Mouse (Mus musculus) adrenal gland, postnatal 4 days (tissue): ENCODE measurements around the gene E2f6. TPM values are rescaled to one million over a fixed set of nuclear protein-coding genes. Genes with fewer than 3 reads are reported as not detected.

ENCODE experiments used
- DNase-seq, 2 experiments: peaks; one replicate each; pipeline ENCODE4 v3.0.0; 2021 to 2022; ENCODE audit warnings: low spot score in 2 of 2, mixed read lengths in 2 of 2
- total RNA-seq, 2 experiments: library from RNA; stranded (reverse); gene quantifications; 2 replicates each; pipeline ENCODE4 v1.2.3; 2021

The E2f6 gene
- total RNA-seq, 2 experiments from 2014 or later, result 37.2 to 41.4 TPM

DNA sequence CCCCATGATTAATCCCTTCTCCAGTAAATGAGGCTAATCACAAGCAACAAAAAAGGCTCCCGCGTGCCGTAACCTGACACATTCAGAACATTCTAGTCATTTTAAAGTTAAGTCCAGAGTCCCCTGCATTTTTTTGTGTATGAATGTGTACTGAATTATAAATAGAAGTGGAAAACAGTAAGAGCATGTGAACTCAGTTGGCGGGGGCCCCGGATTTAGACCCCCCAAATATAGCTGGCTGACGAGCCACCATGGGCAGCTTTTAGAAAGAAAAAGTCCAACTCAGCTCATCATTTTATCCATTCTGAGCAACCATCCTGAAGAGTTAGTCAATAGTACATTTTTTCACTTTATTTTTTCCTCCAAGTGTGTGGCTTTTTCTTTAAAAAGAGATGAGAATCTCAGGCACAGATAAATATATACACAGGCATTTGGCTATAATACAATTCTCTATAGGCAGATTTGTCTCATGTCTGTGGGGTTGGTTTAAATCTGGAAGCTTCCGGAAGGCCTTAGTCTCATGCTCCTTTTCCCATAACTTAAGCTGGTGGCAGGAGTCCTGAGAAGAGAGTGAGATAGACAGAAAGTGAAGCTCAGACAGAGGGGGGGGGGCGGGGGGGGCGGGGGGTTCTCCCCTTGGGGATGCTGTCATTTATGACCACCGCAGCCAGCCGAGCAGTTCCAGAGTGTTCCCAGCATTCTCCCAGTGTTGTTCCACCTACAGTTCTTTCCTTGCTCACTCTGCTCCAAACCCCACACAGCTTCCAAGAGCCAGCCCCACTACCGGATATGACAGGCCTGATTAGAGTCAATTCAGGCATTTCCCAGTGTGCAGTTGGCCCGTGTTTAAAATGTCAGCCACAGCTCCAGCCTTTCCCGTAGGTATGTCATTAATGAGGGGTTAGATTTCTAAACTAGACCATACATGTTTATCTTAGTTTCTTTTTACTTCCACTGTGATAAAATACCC is 34.1 kb downstream of the E2f6 start:
- no peak for DNase-seq

DNA sequence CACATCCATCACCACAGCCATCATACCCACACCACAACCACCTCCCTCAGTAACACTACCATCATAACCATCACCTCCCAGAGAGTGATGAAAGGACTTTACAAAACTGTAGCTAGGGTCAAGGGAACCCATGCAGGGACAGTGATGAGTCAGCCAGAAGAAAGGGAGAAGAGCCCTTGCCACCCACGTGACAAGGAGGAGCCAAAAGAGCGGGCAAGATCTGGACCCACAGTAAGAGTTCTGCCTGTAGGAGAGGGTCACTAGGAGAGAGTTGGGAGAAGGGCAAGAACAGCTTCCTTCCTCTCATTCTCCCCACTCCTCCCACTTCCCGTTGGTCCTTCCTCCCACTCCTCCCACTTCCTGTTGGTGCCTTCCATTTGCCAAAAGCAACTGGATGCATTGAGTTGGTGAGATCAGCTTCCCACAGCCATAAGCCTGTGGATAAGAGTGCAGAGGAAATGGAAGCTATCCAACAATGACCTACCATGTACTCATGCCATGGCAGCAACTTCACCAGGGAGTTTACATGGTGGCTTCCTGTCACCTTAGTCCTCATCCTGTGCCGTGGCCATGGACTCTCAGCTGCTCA is 36.5 kb downstream of the E2f6 start:
- no peak for DNase-seq

DNA sequence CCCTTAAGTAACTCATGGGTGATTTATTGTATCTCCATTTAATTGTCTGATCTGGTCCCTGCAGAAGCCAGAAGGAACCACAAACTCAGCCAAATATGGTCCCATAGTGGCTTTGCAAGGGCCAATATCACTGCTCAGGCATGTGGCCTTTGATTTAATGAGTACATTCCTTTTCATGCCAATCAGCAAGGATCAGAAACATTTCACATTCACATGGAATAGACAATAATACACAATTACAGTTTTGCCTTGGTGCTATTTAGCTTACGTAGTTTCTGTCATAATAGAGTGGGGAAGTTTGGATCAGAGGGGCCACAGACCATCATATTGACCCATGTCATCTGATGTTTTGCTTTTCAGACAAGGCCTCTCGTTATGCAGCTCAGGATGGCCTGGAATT is 37.7 kb downstream of the E2f6 start:
- no peak for DNase-seq

DNA sequence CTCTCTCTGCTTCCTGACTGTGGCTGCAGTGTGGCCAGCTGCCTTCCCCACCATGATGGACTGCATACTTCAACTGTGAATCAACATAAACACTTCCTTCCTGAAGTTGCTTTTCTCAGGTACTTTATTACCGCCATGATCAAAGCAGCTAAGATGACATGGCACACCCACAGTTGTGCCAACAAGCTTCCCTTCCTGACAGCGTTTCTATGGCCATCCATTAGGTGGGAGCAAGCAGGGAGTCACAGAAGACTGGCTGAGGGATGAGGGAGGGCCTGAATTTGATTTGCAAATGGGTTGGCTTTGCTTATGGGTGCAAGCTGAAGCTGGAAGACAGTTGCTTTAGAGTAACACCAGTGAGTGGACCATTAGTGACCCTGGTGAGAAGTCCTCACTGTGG is 39.1 kb downstream of the E2f6 start:
- no peak for DNase-seq

DNA sequence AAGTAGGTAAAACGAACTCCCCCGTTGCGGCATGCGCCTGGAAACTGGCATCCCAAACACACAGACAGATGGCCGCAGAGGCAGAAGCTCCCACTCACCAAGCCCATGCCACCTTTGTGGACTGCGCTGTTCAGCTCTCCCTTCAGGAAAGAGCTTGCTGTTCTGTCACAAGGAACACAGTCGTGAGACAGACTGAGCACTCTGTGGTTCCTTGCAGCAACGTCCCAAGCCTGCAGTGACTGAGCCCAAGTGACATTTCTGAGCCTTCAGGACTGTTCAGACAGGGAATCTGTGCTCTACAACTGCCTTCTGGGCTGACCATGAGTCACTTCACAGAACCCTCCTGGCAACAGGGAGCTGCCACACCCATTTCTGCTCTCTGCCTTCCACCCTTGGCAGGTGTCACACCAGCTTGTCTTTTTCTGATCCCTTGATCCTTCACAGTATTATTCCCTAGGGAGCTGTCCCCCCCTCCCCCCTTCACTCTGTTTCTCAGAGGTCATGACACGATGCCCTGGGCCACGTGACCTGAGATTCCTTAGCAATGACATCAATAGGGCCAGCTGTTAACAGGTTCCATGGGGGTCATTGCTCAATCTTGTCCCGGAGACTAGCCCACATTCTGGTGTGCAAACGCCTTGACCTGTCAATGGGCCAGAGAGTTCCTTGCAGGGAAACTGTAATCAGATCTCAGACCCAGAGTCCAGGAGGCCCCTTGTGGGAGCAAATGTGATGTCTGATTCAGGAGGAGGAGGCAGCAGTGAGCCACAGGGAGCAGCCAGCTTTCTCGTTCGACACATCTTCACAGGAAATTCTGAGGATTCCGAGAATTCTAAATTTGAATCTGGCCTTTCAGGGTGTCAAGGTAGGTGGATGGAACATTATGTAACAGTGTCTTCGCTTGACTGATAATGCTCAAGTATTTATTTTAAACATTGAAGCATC is 39.9 kb downstream of the E2f6 start:
- DNase-seq, result no peak

DNA sequence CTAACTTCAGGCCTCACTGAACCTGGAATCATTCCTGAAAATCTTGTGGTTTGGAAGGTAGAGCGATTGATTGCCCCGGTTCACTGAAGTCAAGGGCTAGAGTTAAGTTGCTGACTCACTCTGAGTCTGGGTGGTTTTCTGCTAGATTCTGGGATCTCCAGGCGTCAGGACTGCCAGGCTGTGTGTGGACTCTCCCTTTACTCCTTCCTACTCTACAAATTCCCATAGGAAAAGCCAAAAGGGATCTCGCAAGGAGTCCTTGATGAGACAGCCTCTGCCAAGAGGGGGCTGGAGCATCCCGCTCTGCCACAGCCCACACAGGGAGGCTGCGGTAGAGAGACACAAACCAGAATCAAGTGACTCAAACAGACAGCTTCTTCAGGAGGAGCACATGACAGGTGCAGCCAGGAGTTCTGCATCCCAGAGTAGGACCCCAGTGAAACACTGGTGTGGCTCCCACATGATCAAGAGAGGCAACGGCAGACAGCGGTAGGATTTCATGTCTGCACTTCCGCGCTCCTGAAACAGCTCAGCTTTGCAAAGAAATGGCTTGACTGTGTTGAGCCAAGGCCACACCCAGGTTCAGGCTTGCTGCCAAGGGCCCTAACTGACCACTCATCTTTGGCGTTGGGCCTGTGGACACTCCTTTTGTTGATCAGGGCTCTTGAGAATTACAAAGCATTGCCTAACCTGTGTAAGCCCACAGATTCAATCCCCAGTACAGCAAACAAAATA is 42.8 kb downstream of the E2f6 start:
- peak; percentile 46 to 64 for DNase-seq

DNA sequence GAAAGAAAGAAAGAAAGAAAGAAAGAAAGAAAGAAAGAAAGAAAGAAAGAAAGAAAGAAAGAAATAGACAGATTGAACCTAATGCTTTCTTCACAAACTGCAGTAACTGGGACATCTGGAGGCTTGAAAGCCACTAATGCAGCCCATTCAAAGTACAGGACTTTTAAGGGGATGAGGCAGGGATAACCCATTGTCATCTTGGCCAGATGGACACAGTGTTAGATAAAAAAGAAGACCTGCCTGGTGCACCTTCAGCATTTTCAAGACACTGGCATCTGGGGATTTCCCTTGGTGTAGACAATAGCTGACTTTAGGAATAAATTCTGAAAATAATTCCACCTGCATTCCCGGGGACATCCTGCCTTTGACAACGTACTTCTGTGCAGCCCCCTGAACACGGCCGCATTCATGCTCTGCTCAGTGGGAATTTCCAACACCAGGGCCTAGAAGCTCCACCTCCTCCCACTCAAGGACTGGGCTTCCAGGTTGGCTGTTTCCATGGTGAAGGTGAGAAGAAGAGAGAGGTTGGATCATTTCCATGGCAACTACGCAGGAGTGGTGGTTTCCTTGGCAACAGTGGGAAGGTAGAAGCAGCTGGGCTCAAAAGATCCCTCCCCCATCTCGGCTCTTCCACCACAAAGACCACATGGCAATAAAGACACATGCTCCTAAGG is 45.0 kb downstream of the E2f6 start:
- no peak for DNase-seq

DNA sequence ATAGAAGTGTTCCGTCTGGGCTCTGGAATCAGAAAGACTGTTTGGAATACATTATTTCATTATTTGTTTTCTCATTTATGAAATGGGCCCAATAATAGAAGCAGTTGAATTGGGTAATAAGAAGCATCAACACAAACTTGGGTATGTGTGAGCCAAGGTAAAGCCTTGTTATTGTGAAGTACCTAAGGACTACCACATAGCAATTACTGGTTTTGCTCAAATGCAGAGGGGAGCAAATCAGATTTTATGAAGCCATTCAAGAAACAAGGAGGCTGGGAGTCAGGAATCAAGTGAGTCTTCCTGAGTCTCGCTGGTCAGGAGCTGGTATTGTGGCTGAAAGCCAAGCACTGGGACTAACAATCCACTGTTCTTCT is 45.5 kb downstream of the E2f6 start:
- no peak for DNase-seq

DNA sequence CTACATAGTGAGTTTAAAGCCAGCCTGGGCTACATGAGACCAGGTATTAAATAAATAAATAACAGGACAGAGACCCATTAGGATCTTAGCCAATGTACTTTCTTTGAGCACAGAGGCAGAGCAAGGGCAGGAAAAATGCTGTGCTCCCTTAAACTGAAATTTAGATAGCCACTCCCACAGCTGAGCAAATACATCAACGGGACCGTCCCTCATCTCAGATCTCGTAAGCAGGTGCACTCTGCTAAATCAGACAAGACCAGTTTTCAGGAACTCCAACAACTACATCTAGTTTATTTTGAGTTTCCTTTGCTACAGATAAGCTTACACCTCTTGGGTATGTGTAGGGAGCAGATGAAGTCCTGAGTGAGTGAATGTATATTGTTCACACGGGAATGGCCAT is 47.3 kb downstream of the E2f6 start:
- DNase-seq, result no peak

DNA sequence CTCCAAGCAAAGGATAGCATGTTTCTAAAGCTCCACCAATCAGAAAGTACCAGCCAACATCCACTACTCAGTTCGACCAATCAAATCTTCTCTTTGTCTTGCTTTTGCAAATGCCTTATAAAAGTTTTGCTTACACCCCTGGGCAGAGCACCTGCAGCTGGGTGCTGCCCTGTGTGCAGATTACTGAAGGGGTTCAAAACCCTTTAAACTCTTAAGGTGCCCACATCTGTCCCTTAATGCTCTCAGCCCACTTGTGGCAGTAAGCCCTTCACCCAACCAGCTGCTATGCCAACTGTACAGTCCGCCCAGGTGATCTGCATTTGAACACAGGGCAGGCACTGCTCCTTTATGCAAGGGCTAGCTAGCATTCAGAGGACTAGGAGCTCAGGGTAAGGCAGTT is 49.0 kb downstream of the E2f6 start:
- DNase-seq, result no peak

DNA sequence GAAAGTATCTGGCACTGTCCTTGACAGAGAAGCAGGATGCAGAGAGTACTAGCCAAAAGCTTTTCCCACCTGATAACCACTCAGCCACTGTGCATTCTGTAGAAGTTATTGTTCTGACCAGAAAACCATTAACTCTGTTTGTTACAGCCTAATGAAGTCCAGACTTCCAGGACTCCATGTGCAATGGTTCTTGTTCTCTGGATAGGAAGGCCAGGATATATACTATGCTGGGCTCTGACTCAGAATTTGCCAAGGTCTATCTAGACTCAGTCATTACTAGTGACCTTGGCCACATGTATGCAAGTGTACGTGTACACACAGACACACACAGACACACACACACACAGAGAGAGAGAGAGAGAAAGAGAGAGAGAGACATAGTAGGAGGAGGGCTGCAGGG is 49.8 kb downstream of the E2f6 start:
- no peak for DNase-seq

DNA sequence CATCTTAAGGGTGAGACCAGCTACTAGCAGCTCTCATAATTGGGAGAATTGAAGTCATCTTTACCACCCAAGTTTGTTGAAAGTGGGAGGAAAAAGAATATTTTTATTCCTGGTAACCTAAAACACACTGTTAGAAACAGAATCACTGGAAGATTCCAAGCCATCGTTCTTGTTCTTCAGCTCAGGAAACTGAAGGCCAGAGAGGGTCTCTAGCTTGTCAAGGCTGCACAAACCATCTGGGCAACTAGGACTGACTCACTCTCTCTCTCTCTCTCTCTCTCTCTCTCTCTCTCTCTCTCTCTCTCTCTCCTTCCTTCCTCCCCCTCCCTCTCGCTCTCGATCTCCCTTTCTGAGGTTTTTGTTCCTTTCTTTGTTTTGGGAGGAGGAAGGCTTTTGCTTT is 50.2 kb downstream of the E2f6 start:
- no peak for DNase-seq

DNA sequence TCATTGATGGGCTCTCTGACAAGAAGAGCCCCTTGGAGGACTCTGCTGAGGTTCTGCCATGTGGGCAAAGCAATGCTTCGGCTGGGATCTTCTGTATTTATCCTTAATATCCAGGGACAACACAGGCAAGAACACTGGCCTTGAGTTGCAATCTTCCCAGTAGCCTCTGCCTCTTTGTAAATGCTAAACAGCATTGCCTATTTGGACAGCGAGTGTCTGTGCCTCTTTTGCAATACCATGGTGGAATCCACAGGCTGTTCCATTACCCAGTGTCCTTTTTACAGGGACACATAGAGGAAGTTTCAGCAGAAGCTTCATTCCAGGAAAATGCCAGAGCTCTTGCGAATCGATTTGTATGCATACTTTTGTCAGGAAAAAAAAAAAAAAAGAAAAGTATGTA is 53.7 kb downstream of the E2f6 start:
- DNase-seq, result no peak

DNA sequence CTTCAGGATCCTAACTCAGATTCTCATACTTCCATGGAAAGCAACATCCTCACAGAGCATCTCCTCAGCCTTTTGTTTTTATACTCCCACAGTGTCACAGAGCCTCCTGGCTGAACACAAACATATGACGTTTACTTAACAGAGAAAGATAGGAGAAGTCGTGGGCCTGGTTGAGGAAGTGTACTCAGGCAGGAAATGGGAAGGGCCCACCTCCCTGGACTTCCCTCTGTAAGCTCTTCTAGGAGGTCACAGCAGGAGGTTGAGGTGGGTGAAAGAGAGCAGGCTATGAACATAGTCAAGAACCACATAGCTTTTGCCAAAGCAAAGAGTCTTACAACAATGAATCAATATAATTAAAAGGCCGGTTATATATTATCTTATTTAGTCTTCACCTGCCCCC is 55.1 kb downstream of the E2f6 start:
- no peak for DNase-seq

DNA sequence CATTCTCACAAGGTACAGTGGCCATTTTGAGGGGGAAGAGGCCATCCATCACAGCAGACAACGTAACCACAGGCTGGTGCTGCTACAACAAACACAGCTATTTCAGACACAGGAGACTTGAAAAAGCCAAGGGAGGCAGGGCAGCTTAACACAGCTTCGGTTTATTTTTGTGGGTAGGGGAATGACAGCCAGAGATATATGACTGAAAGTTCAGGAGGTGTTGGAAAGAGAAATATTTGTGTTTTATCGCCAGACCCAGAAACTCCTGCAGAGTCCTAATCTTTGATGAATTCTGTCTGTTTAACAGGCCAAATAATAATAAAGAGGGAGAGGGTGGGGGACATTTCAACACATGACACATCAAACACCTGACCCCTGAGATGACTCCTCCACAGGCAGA is 55.7 kb downstream of the E2f6 start:
- DNase-seq, result no peak

DNA sequence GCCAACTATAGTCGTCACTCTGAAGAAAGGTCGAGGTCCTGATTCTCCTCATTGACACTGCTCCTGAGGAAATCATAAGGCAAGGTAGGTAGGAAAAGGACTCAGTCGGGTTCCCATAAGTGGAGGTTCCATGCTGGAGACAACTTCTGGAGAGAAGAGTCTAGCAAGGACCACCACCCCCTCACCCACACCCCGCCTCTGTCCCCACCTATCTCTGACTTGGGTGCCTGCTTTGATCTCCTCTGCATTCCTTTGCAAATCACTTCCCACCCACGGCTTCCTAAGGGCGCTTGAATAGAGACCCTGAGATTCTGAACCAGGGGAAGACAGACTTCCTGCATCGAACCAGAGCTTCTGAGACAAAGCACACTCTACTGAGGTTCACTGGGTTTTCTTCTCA is 56.5 kb downstream of the E2f6 start:
- DNase-seq, result no peak

DNA sequence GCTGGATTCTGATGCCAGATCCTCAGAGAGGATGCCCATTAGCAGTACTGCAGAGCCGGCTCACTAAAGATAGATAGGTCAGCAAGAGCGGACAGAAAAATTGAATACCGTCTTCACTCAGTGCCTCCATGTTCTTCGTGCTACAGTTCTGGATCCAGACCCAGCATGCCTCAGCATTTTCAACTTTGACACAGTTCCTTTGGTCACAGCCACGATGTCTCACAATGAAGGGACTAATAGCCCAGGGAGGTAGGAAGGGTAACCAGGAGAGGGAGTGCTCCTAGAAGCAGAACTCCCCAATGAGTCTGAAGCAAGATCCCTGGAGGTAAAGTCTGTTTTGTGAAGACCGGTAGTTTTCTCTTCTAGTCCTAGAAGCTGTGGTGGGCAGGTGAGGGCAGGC is 57.9 kb downstream of the E2f6 start:
- no peak for DNase-seq

DNA sequence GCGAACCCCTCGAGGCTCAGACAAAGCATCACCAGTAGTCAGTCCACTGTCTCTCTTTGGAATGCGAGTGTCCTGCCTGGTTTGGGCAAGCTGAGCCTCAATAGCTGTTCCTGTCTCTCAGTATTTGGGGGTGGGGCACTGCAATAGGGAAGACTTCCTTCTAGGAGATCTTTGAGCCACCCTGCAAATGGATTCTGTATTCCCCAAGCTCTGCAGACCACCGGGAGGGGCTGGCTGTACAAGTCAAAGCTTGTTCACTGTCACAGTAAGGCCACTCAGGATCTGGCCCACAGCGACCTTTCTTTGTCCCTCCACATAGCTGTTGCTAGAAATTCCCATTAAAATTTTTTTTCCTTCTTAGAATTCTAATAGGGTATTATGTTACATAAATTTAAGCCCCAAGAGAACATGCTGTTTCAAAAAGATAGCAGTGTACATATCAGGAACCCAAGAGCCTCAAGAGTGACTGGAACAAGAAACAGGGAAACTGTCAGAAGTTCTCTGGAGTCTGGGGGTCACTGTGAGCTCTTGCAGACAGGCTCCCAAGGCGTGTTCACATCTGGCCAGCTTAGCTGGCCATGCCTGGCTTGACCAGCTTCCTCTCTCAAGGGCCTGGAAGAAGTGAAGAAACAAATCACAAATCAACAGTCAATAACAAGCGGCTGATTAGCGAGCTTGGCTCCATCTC is 58.5 kb downstream of the E2f6 start:
- no peak for DNase-seq

DNA sequence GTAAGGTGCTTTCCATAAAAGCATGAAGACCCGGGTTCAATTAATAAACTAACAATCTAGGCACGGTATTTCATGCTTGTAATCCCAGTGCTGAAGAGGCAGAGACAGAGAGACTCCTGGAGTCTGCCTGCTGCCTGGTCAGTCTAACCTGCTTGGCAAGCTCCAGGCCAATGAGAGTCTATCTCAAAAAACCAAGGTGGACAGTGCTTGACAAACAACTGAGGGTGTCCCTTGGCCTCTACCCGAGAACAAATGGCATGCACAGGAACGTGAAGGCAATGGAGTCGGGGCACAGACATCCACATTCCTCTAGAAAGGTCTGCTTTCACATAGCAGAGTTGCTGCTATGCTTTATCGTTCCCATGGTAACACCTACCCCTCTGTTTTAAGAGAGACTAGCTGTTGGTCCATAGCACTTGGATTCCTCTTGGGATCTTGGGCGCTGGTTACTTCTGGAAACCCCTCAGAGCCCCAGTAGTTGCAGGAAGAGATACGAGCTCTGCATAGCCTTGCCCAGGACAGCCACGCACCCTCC is 59.2 kb downstream of the E2f6 start:
- no peak for DNase-seq
